Mouse (Mus musculus): Measurements from ENCODE around the gene Acot12.

GRCm38 (mm10) chr13:91809476-91809875 is 68.2 kb downstream of the Acot12 start:
- TF ChIP-seq CTCF (conservative IDR thresholded peaks at IDR 0.05; ENCODE audit: insufficient read depth, insufficient read length, low read depth, low read length) (no peak), POLR2A (IDR thresholded peaks at IDR 0.05; ENCODE audit: low read depth, low read length) (no peak)
